Mouse (Mus musculus): ENCODE results near the gene Tecpr2.

The Tecpr2 gene

GRCm38 (mm10) chr12:110976589-110977344, 87.7 kb downstream of the Tecpr2 start:
- CTCF ChIA-PET = no interaction called here

- CTCF ChIA-PET = no interaction called here
Observed at GRCm38 (mm10) chr12:110977345-110977733, 88.3 kb downstream of the Tecpr2 start.

- CTCF ChIA-PET = interaction anchor here (0.6 to 1.1 kb wide), 2 partner anchors 18 to 67 kb away, joined by 4 to 5 read pairs; no protein-coding TSS in a partner anchor
Observed at GRCm38 (mm10) chr12:110977896-110978606, 89.0 kb downstream of the Tecpr2 start.

- CTCF ChIA-PET = interaction anchor here (0.6 to 1.1 kb wide), 2 partner anchors 17 to 67 kb away, joined by 4 to 5 read pairs; no protein-coding TSS in a partner anchor
Observed at GRCm38 (mm10) chr12:110978607-110979406, 89.7 kb downstream of the Tecpr2 start, which contains the start of gene Ankrd9. Ankrd9 (minus strand) TSS chr12:110979040.

GRCm38 (mm10) chr12:110979808-110980207, 90.7 kb downstream of the Tecpr2 start:
- CTCF ChIA-PET = interaction anchor here (0.9 kb wide), 1 partner anchor 34 kb away, joined by 4 read pairs; no protein-coding TSS in a partner anchor

GRCm38 (mm10) chr12:110981736-110982135, 92.7 kb downstream of the Tecpr2 start:
- CTCF ChIA-PET = interaction anchor here (2.6 kb wide), 1 partner anchor 10 kb away, joined by 8 read pairs; no protein-coding TSS in a partner anchor

GRCm38 (mm10) chr12:110983083-110983482, 94.0 kb downstream of the Tecpr2 start:
- CTCF ChIA-PET = interaction anchor here (0.6 to 2.6 kb wide), 2 partner anchors 9 to 505 kb away, joined by 3 to 8 read pairs; no protein-coding TSS in a partner anchor

- CTCF ChIA-PET = interaction anchor here (0.6 to 2.6 kb wide), 2 partner anchors 8 to 43 kb away, joined by 7 to 8 read pairs; no protein-coding TSS in a partner anchor
Observed at GRCm38 (mm10) chr12:110983714-110984113, 94.7 kb downstream of the Tecpr2 start.

- CTCF ChIA-PET = interaction anchor here (0.5 kb wide), 1 partner anchor 61 kb away, joined by 4 read pairs; no protein-coding TSS in a partner anchor
Observed at GRCm38 (mm10) chr12:110984598-110984997, 95.5 kb downstream of the Tecpr2 start.

- CTCF ChIA-PET = interaction anchor here (0.7 kb wide), 1 partner anchor 32 kb away, joined by 3 read pairs; no protein-coding TSS in a partner anchor
Observed at GRCm38 (mm10) chr12:110985141-110985540, 96.1 kb downstream of the Tecpr2 start.

GRCm38 (mm10) chr12:110986536-110987425, 97.7 kb downstream of the Tecpr2 start:
- CTCF ChIA-PET = interaction anchor here (0.7 kb wide), 1 partner anchor 31 kb away, joined by 3 read pairs; no protein-coding TSS in a partner anchor

GRCm38 (mm10) chr12:110989409-110989808, 100.3 kb downstream of the Tecpr2 start:
- CTCF ChIA-PET = no interaction called here

- CTCF ChIA-PET = interaction anchor here (0.9 kb wide), 1 partner anchor 53 kb away, joined by 3 read pairs; no protein-coding TSS in a partner anchor
Observed at GRCm38 (mm10) chr12:110990500-110990899, 101.4 kb downstream of the Tecpr2 start.

- CTCF ChIA-PET = interaction anchor here (1.0 to 1.8 kb wide), 3 partner anchors 9 to 61 kb away, joined by 4 to 12 read pairs (median 8); no protein-coding TSS in a partner anchor
Observed at GRCm38 (mm10) chr12:110991361-110992127, 102.5 kb downstream of the Tecpr2 start.

GRCm38 (mm10) chr12:110992128-110992553, 103.1 kb downstream of the Tecpr2 start:
- CTCF ChIA-PET = interaction anchor here (1.0 to 1.8 kb wide), 3 partner anchors 10 to 62 kb away, joined by 4 to 12 read pairs (median 8); no protein-coding TSS in a partner anchor

GRCm38 (mm10) chr12:110992771-110993170, 103.7 kb downstream of the Tecpr2 start:
- CTCF ChIA-PET = interaction anchor here (1.0 to 1.8 kb wide), 4 partner anchors 10 to 63 kb away, joined by 4 to 12 read pairs (median 6); no protein-coding TSS in a partner anchor

- CTCF ChIA-PET = interaction anchor here (1.3 kb wide), 1 partner anchor 59 kb away, joined by 4 read pairs; no protein-coding TSS in a partner anchor
Observed at GRCm38 (mm10) chr12:110993226-110993625, 104.2 kb downstream of the Tecpr2 start.

GRCm38 (mm10) chr12:110994666-110995065, 105.6 kb downstream of the Tecpr2 start:
- CTCF ChIA-PET = interaction anchor here (0.5 to 1.0 kb wide), 4 partner anchors 11 to 416 kb away, joined by 3 to 4 read pairs (median 3); no protein-coding TSS in a partner anchor

GRCm38 (mm10) chr12:110998092-110998491, 109.0 kb downstream of the Tecpr2 start:
- CTCF ChIA-PET = no interaction called here

Data from spleen, embryonic (tissue).